Mouse (Mus musculus) neural tube, embryonic 12.5 days (tissue): Measurements from ENCODE around the gene Carns1. TPM values are rescaled to one million over a fixed set of nuclear protein-coding genes. Genes with fewer than 3 reads are reported as not detected.
A peak's percentile ranks its signal among the peaks of the same experiment; 100 is the strongest.

Source experiments
- ATAC-seq: fragments of 200-750 bp; cut with Nextera tagmentation; 2 replicates; pipeline ENCODE4 v1.8.0; 2017; ENCODE audit warnings: low read depth, mild to moderate bottlenecking, moderate TSS enrichment, moderate library complexity; ENCODE audit not compliant: low FRiP score
- H3K27ac ChIP-seq: fragments of 300-500 bp; sonication (generic); 2 replicates; pipeline ENCODE4 v1.5.1; 2016
- H3K27me3 ChIP-seq: fragments of 300-500 bp; sonication (generic); replicated peaks from 2 replicates; pipeline ENCODE4 v1.6.1; 2016; ENCODE audit warnings: mild to moderate bottlenecking
- H3K36me3 ChIP-seq: fragments of 300-500 bp; sonication (generic); 2 replicates; pipeline ENCODE4 v1.6.1; 2016; ENCODE audit warnings: mild to moderate bottlenecking
- H3K4me1 ChIP-seq: fragments of 300-500 bp; sonication (generic); 2 replicates; pipeline ENCODE4 v1.6.1; 2016
- H3K4me2 ChIP-seq: fragments of 300-500 bp; sonication (generic); replicated peaks from 2 replicates; pipeline ENCODE4 v1.6.1; 2016; ENCODE audit warnings: mild to moderate bottlenecking
- H3K4me3 ChIP-seq: fragments of 300-500 bp; sonication (generic); 2 replicates; pipeline ENCODE4 v1.5.1; 2016
- H3K9ac ChIP-seq: fragments of 300-500 bp; sonication (generic); 2 replicates; pipeline ENCODE4 v1.6.1; 2016; ENCODE audit warnings: mild to moderate bottlenecking
- H3K9me3 ChIP-seq: fragments of 300-500 bp; sonication (generic); 2 replicates; pipeline ENCODE4 v1.6.1; 2016; ENCODE audit warnings: mild to moderate bottlenecking
- WGBS: fragments of 180-500 bp; shearing (Covaris S2); methylation state at CpG from one replicate; pipeline ENCODE4 v1.1.7; 2016; 5-methylcytosine and 5-hydroxymethylcytosine counted together
- polyA plus RNA-seq: library from polyadenylated mRNA; unstranded; fragments of >200 nt; fragmentation: Nextera tagmentation; extraction: Ambion mirVana; gene quantifications from 2 replicates; pipeline ENCODE4 v1.2.1, GENCODE M21; 2016

Carns1 gene
- polyA plus RNA-seq, 1 experiment from 2014 or later, result 4.8 TPM

- no peaks in the 10 kb centered on the region for H3K27me3 ChIP-seq
- no peak overlapping the region for H3K4me2 ChIP-seq
- no peaks in the 10 kb centered on the region for H3K9me3 ChIP-seq
- H3K27ac ChIP-seq, result no peak overlapping the region
- WGBS, result 91% methylated on average over 3 of the region's 3 CpGs
- no peak overlapping the region for H3K9ac ChIP-seq
- H3K36me3 ChIP-seq, result peaks cover 19% of the 10 kb centered on the region
- no peak for ATAC-seq
- peaks cover 8% of the 10 kb centered on the region for H3K4me1 ChIP-seq
- no peak overlapping the region for H3K4me3 ChIP-seq
These were observed 11.2 kb downstream of the Carns1 start for GRCm38 (mm10) chr19:4164100-4164499.

GRCm38 (mm10) chr19:4163543-4163887 lies 11.8 kb downstream of the Carns1 start:
- H3K36me3 ChIP-seq, result peaks cover 25% of the 10 kb centered on the region
- peak overlapping the region; percentile 68 for H3K4me3 ChIP-seq
- H3K4me1 ChIP-seq, result peaks cover 8% of the 10 kb centered on the region
- H3K27me3 ChIP-seq, result no peaks in the 10 kb centered on the region
- peak; percentile 30 for ATAC-seq
- no peaks in the 10 kb centered on the region for H3K9me3 ChIP-seq
- 41% methylated on average over 4 of the region's 4 CpGs for WGBS
- H3K27ac ChIP-seq, result peak overlapping the region; percentile 62
- H3K4me2 ChIP-seq, result peak overlapping the region; percentile 97
- H3K9ac ChIP-seq, result peak overlapping the region; percentile 48; the same call in 1 of the 2 replicates

GRCm38 (mm10) chr19:4162646-4163542 lies 12.4 kb downstream of the Carns1 start, which contains the start of gene Rps6kb2:
Gene Rps6kb2, minus strand, starts transcription at chr19:4163354.
- Histone ChIP-seq H3K27ac (peak within 1 kb of the TSS; percentile 62), H3K4me3 (peak within 1 kb of the TSS; percentile 68), H3K36me3 (peaks cover 32% of the 10 kb centered on the region), H3K4me2 (peak within 1 kb of the TSS; percentile 97), H3K4me1 (peaks cover 8% of the 10 kb centered on the region), H3K9ac (peak within 1 kb of the TSS; percentile 82), H3K27me3 (no peaks in the 10 kb centered on the region), H3K9me3 (no peaks in the 10 kb centered on the region)
- peak; percentile 93 for ATAC-seq
- WGBS, result 7% methylated on average over 42 of the region's 42 CpGs

GRCm38 (mm10) chr19:4159049-4159448 lies 16.2 kb downstream of the Carns1 start:
- 96% methylated on average over 8 of the region's 8 CpGs for WGBS

GRCm38 (mm10) chr19:4156771-4157170 lies 18.5 kb downstream of the Carns1 start:
- 89% methylated on average over 12 of the region's 12 CpGs for WGBS
- no peak overlapping the region for H3K4me2 ChIP-seq

More at GRCm38 (mm10) chr19:4159049-4159448, 16.2 kb downstream of the Carns1 start:
- H3K27me3 ChIP-seq, result no peaks in the 10 kb centered on the region
- no peak overlapping the region for H3K27ac ChIP-seq
- peaks cover 8% of the 10 kb centered on the region for H3K4me1 ChIP-seq
- H3K9ac ChIP-seq, result no peak overlapping the region
- peaks cover 54% of the 10 kb centered on the region for H3K36me3 ChIP-seq
- H3K4me3 ChIP-seq, result no peak overlapping the region
- no peak for ATAC-seq
- H3K9me3 ChIP-seq, result no peaks in the 10 kb centered on the region
- no peak overlapping the region for H3K4me2 ChIP-seq

GRCm38 (mm10) chr19:4156073-4156579 lies 19.2 kb downstream of the Carns1 start:
- Histone ChIP-seq H3K27ac (no peak overlapping the region; the same call in 1 of the 2 replicates), H3K4me1 (no peaks in the 10 kb centered on the region), H3K4me2 (no peak overlapping the region), H3K9me3 (no peaks in the 10 kb centered on the region), H3K27me3 (no peaks in the 10 kb centered on the region), H3K36me3 (peaks cover 77% of the 10 kb centered on the region), H3K4me3 (no peak overlapping the region; the same call in 1 of the 2 replicates), H3K9ac (0 out of 2 replicates have a peak overlapping the region, but pooled peaks have one; percentile 13)
- no peak for ATAC-seq
- WGBS, result 77% methylated on average over 20 of the region's 20 CpGs

More at GRCm38 (mm10) chr19:4156771-4157170, 18.5 kb downstream of the Carns1 start:
- no peak overlapping the region for H3K27ac ChIP-seq
- H3K9me3 ChIP-seq, result no peaks in the 10 kb centered on the region
- H3K9ac ChIP-seq, result no peak overlapping the region
- peaks cover 75% of the 10 kb centered on the region for H3K36me3 ChIP-seq
- no peaks in the 10 kb centered on the region for H3K27me3 ChIP-seq
- no peaks in the 10 kb centered on the region for H3K4me1 ChIP-seq
- ATAC-seq, result no peak
- no peak overlapping the region for H3K4me3 ChIP-seq

- H3K4me1 ChIP-seq, result no peaks in the 10 kb centered on the region
- H3K9ac ChIP-seq, result 0 out of 2 replicates have a peak overlapping the region, but pooled peaks have one; percentile 13
- H3K27ac ChIP-seq, result no peak overlapping the region; the same call in 1 of the 2 replicates
- H3K4me3 ChIP-seq, result no peak overlapping the region; the same call in 1 of the 2 replicates
- 72% methylated on average over 6 of the region's 6 CpGs for WGBS
- peaks cover 78% of the 10 kb centered on the region for H3K36me3 ChIP-seq
- no peak overlapping the region for H3K4me2 ChIP-seq
- no peaks in the 10 kb centered on the region for H3K9me3 ChIP-seq
- no peak for ATAC-seq
- no peaks in the 10 kb centered on the region for H3K27me3 ChIP-seq
These were observed 19.8 kb downstream of the Carns1 start for GRCm38 (mm10) chr19:4155223-4156072.

- Histone ChIP-seq H3K36me3 (peaks cover 80% of the 10 kb centered on the region), H3K4me2 (no peak overlapping the region), H3K4me3 (no peak overlapping the region), H3K27me3 (no peaks in the 10 kb centered on the region), H3K4me1 (peaks cover 1% of the 10 kb centered on the region; the same call in 1 of the 2 replicates), H3K9ac (no peak overlapping the region), H3K27ac (no peak overlapping the region), H3K9me3 (no peaks in the 10 kb centered on the region)
- ATAC-seq, result no peak
- WGBS, result 78% methylated on average over 13 of the region's 13 CpGs
These were observed 20.6 kb downstream of the Carns1 start for GRCm38 (mm10) chr19:4154437-4155222.

- Histone ChIP-seq H3K4me3 (no peak within 1 kb of the TSS), H3K4me1 (peaks cover 10% of the 10 kb centered on the region), H3K9me3 (no peaks in the 10 kb centered on the region), H3K27me3 (no peaks in the 10 kb centered on the region), H3K36me3 (peaks cover 66% of the 10 kb centered on the region), H3K9ac (0 out of 2 replicates have a peak within 1 kb of the TSS, but pooled peaks have one; percentile 3), H3K4me2 (no peak within 1 kb of the TSS), H3K27ac (no peak within 1 kb of the TSS)
- no peak for ATAC-seq
- 79% methylated on average over 11 of the region's 11 CpGs for WGBS
These were observed 22.0 kb downstream of the Carns1 start, which contains the start of gene Ptprcap for GRCm38 (mm10) chr19:4153232-4153654. Gene Ptprcap, plus strand, starts transcription at chr19:4153604.

- no peak overlapping the region for H3K4me2 ChIP-seq
- H3K36me3 ChIP-seq, result peaks cover 60% of the 10 kb centered on the region
- H3K9ac ChIP-seq, result no peak overlapping the region
- ATAC-seq, result no peak
- H3K27me3 ChIP-seq, result no peaks in the 10 kb centered on the region
- 91% methylated on average over 8 of the region's 8 CpGs for WGBS
- no peak overlapping the region for H3K4me3 ChIP-seq
- H3K9me3 ChIP-seq, result no peaks in the 10 kb centered on the region
- H3K4me1 ChIP-seq, result peaks cover 16% of the 10 kb centered on the region
- H3K27ac ChIP-seq, result no peak overlapping the region
These were observed 22.6 kb downstream of the Carns1 start for GRCm38 (mm10) chr19:4152445-4153231.
